Mouse (Mus musculus) limb, embryonic 11.5 days (tissue): Measurements from ENCODE around the gene Washc4. TPM values are rescaled to one million over a fixed set of nuclear protein-coding genes. Genes with fewer than 3 reads are reported as not detected.

ENCODE experiments used
- ATAC-seq: fragments of 200-750 bp; cut with Nextera tagmentation; 2 replicates; pipeline ENCODE4 v1.8.0; 2017; ENCODE audit warnings: low read depth; ENCODE audit not compliant: insufficient number of reproducible peaks, low FRiP score, low TSS enrichment
- DNase-seq: peaks from one replicate; pipeline ENCODE4 v3.0.0-alpha.2; 2015; ENCODE audit warnings: low spot score
- H3K27ac ChIP-seq: fragments of 300-500 bp; sonication (generic); replicated peaks from 2 replicates; pipeline ENCODE4 v1.5.1; 2014; ENCODE audit warnings: low read depth, mild to moderate bottlenecking, low read length
- H3K27me3 ChIP-seq: fragments of 300-500 bp; sonication (generic); 2 replicates; pipeline ENCODE4 v1.6.1; 2014; ENCODE audit warnings: mild to moderate bottlenecking, low read length, mixed read lengths; ENCODE audit not compliant: control insufficient read depth, insufficient read depth
- H3K36me3 ChIP-seq: fragments of 300-500 bp; sonication (generic); 2 replicates; pipeline ENCODE4 v1.6.1; 2014; ENCODE audit warnings: mild to moderate bottlenecking, low read length, moderate library complexity, mixed read lengths; ENCODE audit not compliant: control insufficient read depth, insufficient read depth
- H3K4me1 ChIP-seq: fragments of 300-500 bp; sonication (generic); 2 replicates; pipeline ENCODE4 v1.6.1; 2014; ENCODE audit warnings: low read length, mixed read lengths; ENCODE audit not compliant: control insufficient read depth, insufficient read depth
- H3K4me2 ChIP-seq: fragments of 300-500 bp; sonication (generic); 2 replicates; pipeline ENCODE4 v1.6.1; 2014; ENCODE audit warnings: low read depth, mild to moderate bottlenecking, moderate library complexity; ENCODE audit not compliant: severe bottlenecking
- H3K4me3 ChIP-seq: fragments of 300-500 bp; sonication (generic); 2 replicates; pipeline ENCODE4 v1.5.1; 2014; ENCODE audit warnings: low read depth, low read length
- H3K9ac ChIP-seq: fragments of 300-500 bp; sonication (generic); 2 replicates; pipeline ENCODE4 v1.6.1; 2014; ENCODE audit warnings: mild to moderate bottlenecking, low read length
- H3K9me3 ChIP-seq: fragments of 300-500 bp; sonication (generic); 2 replicates; pipeline ENCODE4 v1.6.1; 2016; ENCODE audit warnings: low read length; ENCODE audit not compliant: control insufficient read depth
- WGBS: fragments of 180-500 bp; shearing (Covaris S2); extraction: QIAGEN DNeasy Blood & Tissue Kit; methylation state at CpG from one replicate; pipeline ENCODE4 v1.1.7; 2014; 5-methylcytosine and 5-hydroxymethylcytosine counted together
- polyA plus RNA-seq: library from polyadenylated mRNA; unstranded; fragments of >200 nt; fragmentation: Nextera tagmentation; extraction: Ambion mirVana; gene quantifications from 2 replicates; pipeline ENCODE4 v1.2.1, GENCODE M21; 2014

Gene Washc4
- polyA plus RNA-seq, 1 experiment from 2014 or later: 35.2 TPM

- ATAC-seq: no peak
- Histone ChIP-seq H3K27ac (no peak overlapping the region), H3K4me2 (no peak overlapping the region), H3K9me3 (no peaks in the 10 kb centered on the region), H3K27me3 (no peaks in the 10 kb centered on the region), H3K4me1 (0 out of 2 replicates have a peak, but pooled peaks cover 3% of the 10 kb centered on the region), H3K4me3 (no peak overlapping the region), H3K36me3 (0 out of 2 replicates have a peak, but pooled peaks cover 3% of the 10 kb centered on the region), H3K9ac (no peak overlapping the region)
- no peak for DNase-seq
- 78% methylated on average over 7 of the region's 7 CpGs for whole genome bisulfite sequencing
Observed at GRCm38 (mm10) chr10:83632806-83633374, 89.3 kb downstream of the Washc4 start.

GRCm38 (mm10) chr10:83634461-83634860, 90.9 kb downstream of the Washc4 start:
- Histone ChIP-seq H3K36me3 (0 out of 2 replicates have a peak, but pooled peaks cover 3% of the 10 kb centered on the region), H3K9me3 (no peaks in the 10 kb centered on the region), H3K4me3 (no peak overlapping the region), H3K9ac (no peak overlapping the region), H3K27me3 (no peaks in the 10 kb centered on the region), H3K4me1 (0 out of 2 replicates have a peak, but pooled peaks cover 3% of the 10 kb centered on the region), H3K27ac (no peak overlapping the region), H3K4me2 (no peak overlapping the region)
- ATAC-seq (no peak), DNase-seq (peak; percentile 37)
- 47% methylated on average over 5 of the region's 5 CpGs for WGBS

- H3K27ac ChIP-seq: no peak overlapping the region
- WGBS: 92% methylated on average over 2 of the region's 2 CpGs
Observed at GRCm38 (mm10) chr10:83636191-83636590, 92.6 kb downstream of the Washc4 start.

GRCm38 (mm10) chr10:83637295-83637694, 93.7 kb downstream of the Washc4 start:
- H3K4me2 ChIP-seq: no peak overlapping the region
- ATAC-seq: no peak
- H3K36me3 ChIP-seq: no peaks in the 10 kb centered on the region
- WGBS: 47% methylated on average over 6 of the region's 6 CpGs
- H3K4me3 ChIP-seq: no peak overlapping the region
- DNase-seq: no peak
- H3K27ac ChIP-seq: no peak overlapping the region
- H3K9ac ChIP-seq: no peak overlapping the region
- no peaks in the 10 kb centered on the region for H3K27me3 ChIP-seq
- H3K9me3 ChIP-seq: no peaks in the 10 kb centered on the region
- H3K4me1 ChIP-seq: 0 out of 2 replicates have a peak, but pooled peaks cover 3% of the 10 kb centered on the region

More at GRCm38 (mm10) chr10:83636191-83636590, 92.6 kb downstream of the Washc4 start:
- Histone ChIP-seq H3K27me3 (no peaks in the 10 kb centered on the region), H3K9ac (no peak overlapping the region), H3K4me1 (0 out of 2 replicates have a peak, but pooled peaks cover 3% of the 10 kb centered on the region), H3K36me3 (0 out of 2 replicates have a peak, but pooled peaks cover 3% of the 10 kb centered on the region), H3K4me3 (no peak overlapping the region), H3K4me2 (no peak overlapping the region), H3K9me3 (no peaks in the 10 kb centered on the region)
- ATAC-seq: no peak
- DNase-seq: no peak

GRCm38 (mm10) chr10:83639881-83640386, 96.4 kb downstream of the Washc4 start:
- 95% methylated on average over 10 of the region's 10 CpGs for WGBS
- DNase-seq (no peak), ATAC-seq (no peak)
- no peak overlapping the region for H3K9ac ChIP-seq
- no peaks in the 10 kb centered on the region for H3K9me3 ChIP-seq
- no peak overlapping the region for H3K27ac ChIP-seq
- no peaks in the 10 kb centered on the region for H3K4me1 ChIP-seq
- H3K27me3 ChIP-seq: no peaks in the 10 kb centered on the region
- no peaks in the 10 kb centered on the region for H3K36me3 ChIP-seq
- no peak overlapping the region for H3K4me2 ChIP-seq
- no peak overlapping the region for H3K4me3 ChIP-seq

- no peaks in the 10 kb centered on the region for H3K27me3 ChIP-seq
- H3K4me2 ChIP-seq: no peak overlapping the region
- no peaks in the 10 kb centered on the region for H3K4me1 ChIP-seq
- no peak overlapping the region for H3K9ac ChIP-seq
- H3K4me3 ChIP-seq: no peak overlapping the region
- no peak for DNase-seq
- no peak overlapping the region for H3K27ac ChIP-seq
- no peaks in the 10 kb centered on the region for H3K36me3 ChIP-seq
- ATAC-seq: no peak
- WGBS: 84% methylated on average over 3 of the region's 3 CpGs
- no peaks in the 10 kb centered on the region for H3K9me3 ChIP-seq
Observed at GRCm38 (mm10) chr10:83641641-83642040, 98.1 kb downstream of the Washc4 start.

- Histone ChIP-seq H3K4me2 (no peak overlapping the region), H3K36me3 (no peaks in the 10 kb centered on the region), H3K4me3 (no peak overlapping the region), H3K27me3 (no peaks in the 10 kb centered on the region), H3K4me1 (peaks cover 5% of the 10 kb centered on the region; the same call in 1 of the 2 replicates), H3K9me3 (no peaks in the 10 kb centered on the region), H3K9ac (no peak overlapping the region), H3K27ac (no peak overlapping the region)
- DNase-seq (no peak), ATAC-seq (no peak)
- 87% methylated on average over 8 of the region's 8 CpGs for WGBS
Observed at GRCm38 (mm10) chr10:83644167-83644566, 100.6 kb downstream of the Washc4 start.

GRCm38 (mm10) chr10:83644865-83645715, 101.5 kb downstream of the Washc4 start:
- no peak overlapping the region for H3K4me3 ChIP-seq
- DNase-seq (no peak), ATAC-seq (no peak)
- no peak overlapping the region for H3K4me2 ChIP-seq
- H3K4me1 ChIP-seq: peaks cover 5% of the 10 kb centered on the region; the same call in 1 of the 2 replicates
- H3K27me3 ChIP-seq: no peaks in the 10 kb centered on the region
- WGBS: 86% methylated on average over 16 of the region's 16 CpGs
- no peaks in the 10 kb centered on the region for H3K36me3 ChIP-seq
- H3K27ac ChIP-seq: 0 out of 2 replicates have a peak overlapping the region, but pooled peaks have one; percentile 10
- no peaks in the 10 kb centered on the region for H3K9me3 ChIP-seq
- no peak overlapping the region for H3K9ac ChIP-seq
